Mouse (Mus musculus) midbrain, embryonic 11.5 days (tissue): ENCODE measurements around the gene Actbl2. TPM values are rescaled to one million over a fixed set of nuclear protein-coding genes. Genes with fewer than 3 reads are reported as not detected.

Experiments used
- ATAC-seq: fragments of 200-750 bp; cut with Nextera tagmentation; 2 replicates; pipeline ENCODE4 v1.8.0; 2017; ENCODE audit warnings: moderate TSS enrichment, moderate library complexity; ENCODE audit not compliant: low FRiP score
- DNase-seq: peaks from one replicate; pipeline ENCODE4 v3.0.0; 2015; ENCODE audit warnings: low spot score; ENCODE audit errors: missing footprints
- H3K27ac ChIP-seq: fragments of 300-500 bp; sonication (generic); 2 replicates; pipeline ENCODE4 v1.5.1; 2014; ENCODE audit warnings: low read depth, low read length
- H3K27me3 ChIP-seq: fragments of 300-500 bp; sonication (generic); 2 replicates; pipeline ENCODE4 v1.6.1; 2014; ENCODE audit warnings: mild to moderate bottlenecking, low read length, moderate library complexity, mixed read lengths; ENCODE audit not compliant: control insufficient read depth, insufficient read depth
- H3K36me3 ChIP-seq: fragments of 300-500 bp; sonication (generic); 2 replicates; pipeline ENCODE4 v1.6.1; 2014; ENCODE audit warnings: mild to moderate bottlenecking, low read length, moderate library complexity, mixed read lengths; ENCODE audit not compliant: control insufficient read depth, insufficient read depth
- H3K4me1 ChIP-seq: fragments of 300-500 bp; sonication (generic); 2 replicates; pipeline ENCODE4 v1.6.1; 2014; ENCODE audit warnings: low read length; ENCODE audit not compliant: control insufficient read depth, insufficient read depth
- H3K4me2 ChIP-seq: fragments of 300-500 bp; sonication (generic); 2 replicates; pipeline ENCODE4 v1.6.1; 2014; ENCODE audit warnings: mild to moderate bottlenecking, moderate library complexity
- H3K4me3 ChIP-seq: fragments of 300-500 bp; sonication (generic); 2 replicates; pipeline ENCODE4 v1.5.1; 2014; ENCODE audit warnings: low read depth, low read length
- H3K9ac ChIP-seq: fragments of 300-500 bp; sonication (generic); 2 replicates; pipeline ENCODE4 v1.6.1; 2014; ENCODE audit warnings: low read length
- H3K9me3 ChIP-seq: fragments of 300-500 bp; sonication (generic); 2 replicates; pipeline ENCODE4 v1.6.1; 2016; ENCODE audit warnings: low read length; ENCODE audit not compliant: control insufficient read depth
- WGBS: fragments of 180-500 bp; shearing (Covaris S2); extraction: QIAGEN DNeasy Blood & Tissue Kit; methylation state at CpG from one replicate; pipeline ENCODE4 v1.1.7; 2014; 5-methylcytosine and 5-hydroxymethylcytosine counted together
- polyA plus RNA-seq: library from polyadenylated mRNA; unstranded; fragments of >200 nt; fragmentation: Nextera tagmentation; extraction: Ambion mirVana; gene quantifications from 2 replicates; pipeline ENCODE4 v1.2.1, GENCODE M21; 2014

Actbl2 gene
- polyA plus RNA-seq, 1 experiment from 2014 or later, result not detected

DNA sequence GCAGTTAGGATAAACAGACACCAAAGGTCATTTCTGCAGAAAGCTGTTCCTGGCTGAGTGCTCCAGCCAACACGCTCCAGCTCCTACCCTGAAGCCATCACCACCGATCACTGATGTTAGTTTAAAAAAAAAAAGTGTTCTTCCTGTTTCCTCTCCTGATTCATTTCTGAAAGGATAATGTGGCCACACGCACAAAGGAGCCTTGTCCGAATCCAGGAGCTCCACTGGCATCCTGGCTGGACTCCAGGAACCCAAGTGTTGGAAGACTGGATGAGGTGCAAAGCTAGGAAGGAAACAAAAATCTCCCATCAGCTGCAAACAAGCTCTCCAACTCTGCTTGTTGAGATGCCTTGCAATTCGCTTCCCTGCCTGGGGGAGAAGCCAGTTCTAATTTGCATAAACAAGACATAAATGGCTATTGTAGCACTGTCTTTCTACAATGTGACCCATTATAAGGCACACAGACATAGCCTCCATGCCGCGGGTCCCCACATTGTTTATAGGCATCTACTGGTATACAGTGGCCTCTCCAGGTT, 37.2 kb downstream of the Actbl2 start:
- Histone ChIP-seq H3K27ac (no peak overlapping the region), H3K36me3 (no peaks in the 10 kb centered on the region), H3K27me3 (no peaks in the 10 kb centered on the region), H3K4me2 (no peak overlapping the region), H3K9me3 (no peaks in the 10 kb centered on the region), H3K9ac (no peak overlapping the region), H3K4me1 (no peaks in the 10 kb centered on the region), H3K4me3 (no peak overlapping the region)
- ATAC-seq (no peak), DNase-seq (peak; percentile 12)
- 75% methylated on average over 7 of the region's 7 CpGs for WGBS

GRCm38 (mm10) chr13:111293478-111293877, 38.7 kb downstream of the Actbl2 start:
- Histone ChIP-seq H3K27me3 (no peaks in the 10 kb centered on the region), H3K9ac (no peak overlapping the region), H3K4me2 (no peak overlapping the region), H3K9me3 (no peaks in the 10 kb centered on the region), H3K27ac (no peak overlapping the region), H3K4me3 (no peak overlapping the region), H3K4me1 (no peaks in the 10 kb centered on the region), H3K36me3 (no peaks in the 10 kb centered on the region)
- DNase-seq (no peak), ATAC-seq (no peak)
- WGBS, result 87% methylated on average over 2 of the region's 2 CpGs

DNA sequence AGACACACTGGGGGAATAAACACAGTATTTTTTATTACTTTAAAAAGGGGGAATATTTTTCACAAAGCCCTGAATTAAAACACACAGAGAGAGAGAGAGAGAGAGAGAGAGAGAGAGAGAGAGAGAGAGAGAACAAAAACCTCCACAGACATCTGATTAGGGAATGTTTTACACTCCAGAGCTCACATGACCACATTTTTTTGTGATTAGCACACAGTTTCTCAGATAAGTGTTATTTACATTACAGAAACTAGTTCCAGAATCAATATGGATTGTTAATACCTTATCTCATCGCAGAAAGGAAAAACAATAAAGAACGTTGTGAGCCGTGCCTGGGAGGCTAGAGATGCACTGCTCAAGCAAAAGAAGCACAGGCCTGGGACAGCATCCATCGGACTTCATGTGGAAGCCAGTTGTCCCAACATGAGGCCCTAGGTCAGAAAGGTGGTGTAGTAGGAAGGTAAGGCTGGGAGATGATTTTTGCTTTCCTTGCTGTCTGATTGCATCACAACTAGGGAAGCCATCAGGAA, 40.2 kb downstream of the Actbl2 start:
- H3K9me3 ChIP-seq, result no peaks in the 10 kb centered on the region
- WGBS, result 90% methylated on average over 4 of the region's 4 CpGs
- H3K9ac ChIP-seq, result no peak overlapping the region
- H3K27ac ChIP-seq, result no peak overlapping the region
- H3K36me3 ChIP-seq, result no peaks in the 10 kb centered on the region
- H3K27me3 ChIP-seq, result no peaks in the 10 kb centered on the region
- DNase-seq, result no peak
- H3K4me1 ChIP-seq, result no peaks in the 10 kb centered on the region
- ATAC-seq, result no peak
- H3K4me3 ChIP-seq, result no peak overlapping the region
- H3K4me2 ChIP-seq, result no peak overlapping the region

DNA sequence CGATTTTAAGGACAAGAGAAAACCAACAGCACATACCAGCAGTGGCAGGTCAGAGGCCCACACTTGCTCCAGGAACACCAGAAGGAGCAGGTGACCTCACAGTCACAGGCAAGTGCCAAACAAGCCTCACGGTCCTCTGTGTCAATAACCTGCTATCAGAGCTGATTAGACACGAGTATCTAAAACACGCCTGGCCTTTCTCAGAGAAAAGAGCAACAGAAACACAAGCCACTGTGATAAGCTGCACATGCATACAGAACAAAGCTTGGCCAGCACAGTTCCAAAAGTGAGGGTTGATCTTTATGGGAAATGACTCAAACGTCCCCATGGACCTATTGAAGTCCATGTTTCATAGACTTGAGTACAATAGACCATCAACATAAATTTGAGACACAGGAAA, 41.2 kb downstream of the Actbl2 start:
- Histone ChIP-seq H3K27me3 (no peaks in the 10 kb centered on the region), H3K4me1 (no peaks in the 10 kb centered on the region), H3K4me3 (no peak overlapping the region), H3K27ac (no peak overlapping the region), H3K9ac (no peak overlapping the region), H3K36me3 (no peaks in the 10 kb centered on the region), H3K4me2 (no peak overlapping the region), H3K9me3 (no peaks in the 10 kb centered on the region)
- DNase-seq (peak; percentile 71), ATAC-seq (no peak)
- WGBS, result 86% methylated on average over 5 of the region's 5 CpGs

DNA sequence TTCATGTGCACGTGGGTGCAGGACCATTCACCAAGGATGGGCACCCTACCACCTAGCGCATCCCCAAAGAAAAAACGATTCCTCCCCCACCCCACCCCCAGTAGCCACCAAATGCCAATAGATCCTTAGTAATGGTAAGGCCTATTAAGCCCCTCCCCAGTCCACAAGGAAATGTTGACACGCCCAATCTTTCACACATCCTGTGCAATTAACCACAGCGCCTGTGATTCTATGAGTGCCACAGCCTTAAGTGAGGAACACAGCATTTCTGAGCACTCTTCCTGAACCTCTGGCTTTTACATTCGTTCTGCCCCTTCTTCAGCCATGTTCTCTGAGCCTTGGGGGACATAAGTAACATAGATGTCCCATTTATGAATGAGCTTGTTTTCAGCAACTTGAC, 42.8 kb downstream of the Actbl2 start:
- no peak overlapping the region for H3K9ac ChIP-seq
- no peaks in the 10 kb centered on the region for H3K9me3 ChIP-seq
- DNase-seq, result peak; percentile 57
- no peak overlapping the region for H3K4me2 ChIP-seq
- no peaks in the 10 kb centered on the region for H3K27me3 ChIP-seq
- no peak for ATAC-seq
- 80% methylated on average over 6 of the region's 6 CpGs for WGBS
- no peaks in the 10 kb centered on the region for H3K4me1 ChIP-seq
- H3K27ac ChIP-seq, result no peak overlapping the region
- no peaks in the 10 kb centered on the region for H3K36me3 ChIP-seq
- H3K4me3 ChIP-seq, result no peak overlapping the region

DNA sequence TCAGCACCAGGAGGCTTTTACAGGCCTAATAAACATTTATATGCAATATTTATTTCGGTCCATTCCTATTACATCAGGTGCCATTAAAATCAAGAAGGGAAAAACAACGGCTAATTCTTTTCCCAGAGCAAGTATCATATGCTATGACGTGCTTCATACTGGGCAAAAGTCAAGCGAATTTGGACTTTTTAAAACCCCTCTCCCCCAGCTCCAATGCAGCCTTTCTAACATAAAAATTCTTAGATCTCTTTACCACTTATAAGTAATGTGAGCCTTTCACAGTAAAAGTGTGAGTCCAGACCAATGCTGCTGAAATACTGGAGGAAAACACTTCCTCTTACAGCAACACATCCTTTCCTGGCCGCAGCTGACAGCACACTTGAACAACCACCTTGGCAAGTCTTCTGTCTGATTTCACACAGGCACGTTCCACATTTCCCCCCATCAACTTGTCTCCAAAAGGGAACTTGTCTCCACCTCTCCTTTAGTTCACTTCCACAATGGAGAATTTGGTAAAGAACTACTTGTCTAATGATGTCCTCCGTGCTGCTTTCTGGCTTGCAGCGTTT, 44.4 kb downstream of the Actbl2 start:
- Histone ChIP-seq H3K9ac (no peak overlapping the region), H3K9me3 (no peaks in the 10 kb centered on the region)
- 93% methylated on average over 8 of the region's 8 CpGs for WGBS

DNA sequence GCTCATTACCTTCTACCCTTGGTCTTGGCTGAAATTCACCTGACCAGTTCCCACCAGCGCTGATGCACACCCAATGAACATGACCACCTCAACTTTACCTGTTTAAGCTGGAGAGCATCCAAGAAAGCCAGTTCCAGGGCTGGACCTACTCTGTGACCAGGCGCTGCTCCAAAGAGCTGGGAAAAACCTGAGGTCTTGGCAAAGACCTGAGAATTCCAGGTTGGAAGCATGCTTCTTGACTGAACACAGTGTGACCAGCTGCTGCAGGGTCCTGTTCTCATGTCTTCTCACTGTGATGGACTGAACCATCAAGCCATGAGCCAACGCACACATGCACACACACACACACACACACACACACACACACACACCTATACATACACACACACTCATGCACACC, 46.0 kb downstream of the Actbl2 start:
- Histone ChIP-seq H3K4me3 (no peak overlapping the region), H3K27ac (no peak overlapping the region), H3K27me3 (no peaks in the 10 kb centered on the region), H3K36me3 (no peaks in the 10 kb centered on the region), H3K9ac (no peak overlapping the region), H3K4me1 (no peaks in the 10 kb centered on the region), H3K4me2 (no peak overlapping the region), H3K9me3 (no peaks in the 10 kb centered on the region)
- ATAC-seq (no peak), DNase-seq (no peak)
- WGBS, result 92% methylated on average over 3 of the region's 3 CpGs

More for the DNA sequence above, 44.4 kb downstream of the Actbl2 start:
- no peaks in the 10 kb centered on the region for H3K4me1 ChIP-seq
- H3K27ac ChIP-seq, result no peak overlapping the region
- H3K27me3 ChIP-seq, result no peaks in the 10 kb centered on the region
- no peak overlapping the region for H3K4me3 ChIP-seq
- DNase-seq (no peak), ATAC-seq (no peak)
- no peaks in the 10 kb centered on the region for H3K36me3 ChIP-seq
- H3K4me2 ChIP-seq, result no peak overlapping the region

GRCm38 (mm10) chr13:111301431-111301830, 46.6 kb downstream of the Actbl2 start:
- H3K27ac ChIP-seq, result no peak overlapping the region
- ATAC-seq (no peak), DNase-seq (no peak)
- no peaks in the 10 kb centered on the region for H3K36me3 ChIP-seq
- H3K9ac ChIP-seq, result no peak overlapping the region
- no peaks in the 10 kb centered on the region for H3K4me1 ChIP-seq
- no peak overlapping the region for H3K4me2 ChIP-seq
- no peaks in the 10 kb centered on the region for H3K27me3 ChIP-seq
- no peaks in the 10 kb centered on the region for H3K9me3 ChIP-seq
- H3K4me3 ChIP-seq, result no peak overlapping the region
- WGBS, result 88% methylated on average over 2 of the region's 2 CpGs

DNA sequence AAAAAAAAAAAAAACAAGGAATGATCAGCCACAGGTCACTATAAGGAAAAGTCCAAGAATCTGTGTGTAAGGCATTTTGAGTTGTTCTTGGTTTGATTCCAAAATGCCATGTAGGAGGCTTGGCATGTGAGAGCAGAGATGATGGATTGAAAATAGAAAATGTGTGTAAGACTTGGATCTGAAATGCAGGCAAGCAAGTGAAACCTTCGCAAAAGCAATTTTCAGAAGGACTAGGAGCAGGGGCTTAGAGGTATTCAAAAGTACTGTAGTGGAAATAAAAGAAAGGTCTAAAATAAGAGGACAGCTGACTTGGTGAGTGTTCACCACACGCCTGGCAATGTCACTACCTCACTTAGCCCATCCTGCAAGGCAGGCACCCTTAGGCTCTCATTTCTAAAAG, 49.4 kb downstream of the Actbl2 start:
- Histone ChIP-seq H3K4me1 (no peaks in the 10 kb centered on the region), H3K27ac (no peak overlapping the region), H3K27me3 (no peaks in the 10 kb centered on the region), H3K36me3 (no peaks in the 10 kb centered on the region), H3K4me3 (no peak overlapping the region), H3K4me2 (no peak overlapping the region), H3K9me3 (no peaks in the 10 kb centered on the region), H3K9ac (no peak overlapping the region)
- DNase-seq (peak; percentile 19), ATAC-seq (no peak)
- 85% methylated on average over 2 of the region's 2 CpGs for WGBS
